Mouse (Mus musculus): Measurements from ENCODE around the gene Lrrfip2.

Gene Lrrfip2

DNA sequence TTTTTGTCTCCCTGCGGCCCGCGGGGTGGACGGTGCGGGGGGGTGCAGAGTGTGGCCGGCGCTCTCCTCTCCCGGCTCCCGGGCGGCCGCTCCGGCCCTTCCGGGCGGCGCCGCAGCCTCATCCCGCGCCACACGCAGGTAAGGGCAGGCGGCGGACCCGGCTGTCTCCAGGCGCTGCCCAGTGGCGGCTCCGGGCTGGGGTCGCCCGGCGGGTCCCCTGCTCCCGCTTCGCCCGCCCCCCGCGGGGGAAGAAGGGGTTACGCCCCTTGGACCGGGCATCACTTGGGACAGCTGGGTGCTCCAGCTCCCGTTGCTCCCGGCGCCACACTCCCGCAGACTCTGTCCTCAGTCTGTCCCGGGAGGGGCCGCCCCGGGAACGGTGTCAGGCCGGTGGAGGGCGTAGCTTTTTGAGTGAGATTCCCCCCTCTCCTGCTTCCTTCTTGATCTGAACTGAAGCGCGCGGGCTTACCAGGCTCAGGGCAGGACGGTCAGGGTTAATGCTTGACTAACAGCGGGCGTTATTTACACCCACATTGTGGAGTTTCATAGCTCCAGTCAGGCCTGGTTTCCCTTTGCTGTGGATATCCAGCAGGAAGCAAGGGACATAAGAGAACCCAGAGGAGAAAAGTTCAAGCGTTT is 979 bp downstream of the Lrrfip2 start:
- peak; percentile 31 to 32 for DNase-seq (ENCODE audit: low spot score in 2 of 2)

DNA sequence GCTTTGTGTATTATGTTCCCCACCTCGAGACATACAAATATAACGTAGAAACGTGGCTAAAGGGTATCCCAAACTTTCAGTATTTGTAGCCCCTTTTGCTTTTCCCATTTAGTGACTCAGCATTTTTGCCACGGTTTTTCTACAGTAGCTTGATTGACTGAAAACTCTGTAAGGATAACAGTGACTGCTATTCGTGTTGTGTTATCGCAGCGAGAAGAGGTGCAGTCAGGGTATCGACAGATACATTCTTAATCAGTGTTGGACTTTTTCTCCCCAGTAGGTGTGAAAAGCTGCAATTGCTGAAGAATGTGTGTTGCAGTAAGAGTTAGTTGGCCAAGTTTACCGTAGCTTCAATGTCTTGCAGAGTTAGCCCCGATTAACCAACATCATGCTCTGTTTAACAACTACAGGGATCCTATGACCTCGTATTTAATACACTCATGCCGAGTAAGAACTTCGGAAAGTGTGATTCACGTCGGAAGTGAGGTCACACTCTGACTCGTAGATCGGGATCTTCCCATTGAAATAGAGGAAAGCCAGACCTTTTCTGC is 1.6 kb downstream of the Lrrfip2 start:
- no peak for DNase-seq (ENCODE audit: low spot score in 2 of 2)

DNA sequence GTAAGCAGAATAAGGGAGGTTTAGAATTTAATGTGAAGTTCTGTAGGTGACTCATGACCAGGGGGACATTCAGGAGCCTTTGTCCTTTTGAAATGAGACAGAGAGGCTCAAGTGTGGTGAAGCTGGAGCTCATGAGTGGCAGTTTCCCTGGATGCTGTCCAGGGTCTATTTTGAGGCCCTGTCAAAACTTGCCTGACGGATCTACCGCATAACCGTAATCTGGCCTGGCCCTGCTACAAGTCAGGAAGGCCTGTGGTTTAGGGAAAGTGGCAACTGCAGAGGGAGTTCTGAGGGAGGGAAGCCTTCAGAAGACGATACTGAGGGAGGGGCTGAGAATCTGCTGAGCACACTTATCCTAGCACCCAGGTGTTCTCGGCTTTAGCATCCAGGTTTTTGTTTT is 5.1 kb downstream of the Lrrfip2 start:
- no peak for DNase-seq (ENCODE audit: low spot score in 2 of 2)

DNA sequence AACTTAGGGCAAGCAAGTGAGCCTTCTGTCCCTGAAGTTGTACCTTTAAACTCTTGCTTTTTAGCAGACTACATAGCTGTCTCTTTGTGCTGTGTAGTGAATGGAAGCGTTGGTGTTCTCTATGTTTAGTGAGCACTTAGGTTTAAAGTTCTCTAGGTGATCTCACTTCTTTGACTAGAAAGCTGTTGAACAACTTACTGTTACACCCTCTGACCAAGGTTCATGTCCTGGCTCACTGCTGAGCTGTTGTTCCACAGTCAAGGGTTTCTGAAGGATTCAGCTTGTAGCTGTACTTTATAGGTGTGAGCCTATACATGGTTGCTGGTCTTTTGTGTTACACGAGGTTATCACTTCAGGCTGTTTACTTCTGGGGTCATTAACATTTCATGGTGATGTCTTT is 5.9 kb downstream of the Lrrfip2 start:
- no peak for DNase-seq (ENCODE audit: low spot score in 2 of 2)

DNA sequence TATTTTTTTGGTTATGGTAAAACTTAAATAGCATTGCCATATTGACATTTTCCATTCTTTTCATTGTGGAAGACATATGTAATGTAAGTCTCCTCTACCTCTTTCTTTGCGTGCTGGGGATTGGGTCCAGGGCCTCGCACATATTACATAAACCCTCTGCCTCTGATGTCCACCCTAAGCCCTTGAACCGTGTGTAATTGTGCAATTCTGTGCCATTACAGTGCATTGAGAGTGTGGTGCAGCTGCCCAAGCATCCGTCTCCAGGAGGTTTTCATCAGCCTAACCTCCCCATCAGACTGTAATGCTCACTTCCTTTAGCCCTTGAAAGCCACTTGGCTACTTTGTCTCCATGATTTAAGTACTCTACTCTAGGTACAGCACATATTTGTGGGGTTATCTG is 7.0 kb downstream of the Lrrfip2 start:
- no peak for DNase-seq (ENCODE audit: low spot score in 2 of 2)

DNA sequence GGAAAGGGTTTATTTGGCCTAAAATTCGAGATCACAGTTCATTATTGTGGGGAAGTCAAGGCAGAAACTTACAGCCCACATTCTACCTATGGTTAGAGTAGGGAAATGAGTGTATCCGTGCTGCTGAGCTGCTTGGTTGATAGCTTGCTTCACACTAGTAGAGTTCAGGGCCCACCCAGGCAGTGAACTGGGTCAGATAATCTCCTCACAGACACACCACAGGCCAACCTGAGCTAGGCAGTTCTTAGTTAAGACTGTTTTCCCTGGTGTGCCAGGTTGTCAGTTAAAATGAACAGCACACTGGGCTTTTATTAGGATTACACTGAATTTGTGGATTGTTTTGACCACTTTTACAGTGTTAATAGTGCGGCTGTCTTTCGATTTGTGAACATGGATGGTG is 9.3 kb downstream of the Lrrfip2 start:
- DNase-seq (ENCODE audit: low spot score in 2 of 2) = no peak

DNA sequence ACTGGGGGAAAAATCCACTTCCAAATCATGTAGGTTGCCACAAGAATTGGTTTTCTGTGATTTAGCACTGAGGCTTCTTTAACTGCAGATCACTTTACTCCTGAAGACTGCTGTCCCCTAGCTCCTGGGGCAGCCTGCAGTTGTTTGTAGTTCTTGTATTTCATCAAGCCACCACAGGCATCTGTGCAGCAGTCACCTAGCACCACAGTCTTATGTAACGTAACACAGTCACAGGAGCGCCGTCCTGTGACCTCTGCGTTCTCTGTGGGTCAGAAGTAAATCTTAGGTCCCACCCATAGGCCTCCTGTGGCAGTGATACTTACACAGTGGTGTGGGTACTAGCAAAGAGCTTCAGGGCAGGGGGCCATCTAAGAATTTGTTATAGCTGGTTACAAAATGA is 10.4 kb downstream of the Lrrfip2 start:
- no peak for DNase-seq (ENCODE audit: low spot score in 2 of 2)

DNA sequence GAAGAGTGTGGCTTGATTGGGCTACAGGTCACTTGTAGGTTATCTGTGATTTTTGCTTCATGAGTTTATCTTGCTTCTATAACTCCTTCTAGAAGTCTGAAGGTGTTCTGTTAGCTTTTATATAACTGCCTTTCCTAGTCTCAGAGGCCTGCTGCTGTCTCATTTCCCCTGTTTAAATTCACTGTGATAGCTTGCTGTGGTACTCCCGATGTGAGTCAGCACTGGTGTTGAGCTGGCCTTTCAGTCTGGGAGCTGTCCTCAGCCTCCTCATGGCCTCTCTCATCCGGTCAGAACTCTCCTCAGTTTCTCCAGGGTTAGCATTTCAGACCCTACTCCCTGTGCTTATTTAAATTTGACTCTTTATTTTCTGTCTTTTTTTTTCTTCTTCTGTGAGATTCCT is 12.7 kb downstream of the Lrrfip2 start:
- no peak for DNase-seq (ENCODE audit: low spot score in 2 of 2)

DNA sequence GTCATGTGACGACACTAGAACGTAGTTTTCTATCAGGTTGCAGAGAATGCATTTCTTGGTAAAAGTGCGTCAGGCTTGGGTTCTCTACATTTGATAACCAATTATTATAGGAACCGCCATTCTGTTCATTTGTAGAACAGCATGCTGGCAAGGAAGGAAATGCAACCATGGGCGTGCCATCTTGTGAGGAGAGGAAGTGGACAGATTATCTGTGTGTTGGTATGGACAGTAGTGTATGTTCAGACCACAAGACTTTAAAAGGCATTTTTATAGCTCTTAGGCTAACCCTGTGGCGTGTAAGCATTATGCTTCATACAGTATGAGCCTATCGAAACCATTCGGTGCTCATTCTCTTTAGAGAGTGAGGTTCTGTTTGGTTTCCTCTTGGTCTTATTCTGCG is 20.8 kb downstream of the Lrrfip2 start:
- no peak for DNase-seq (ENCODE audit: low spot score in 2 of 2)

DNA sequence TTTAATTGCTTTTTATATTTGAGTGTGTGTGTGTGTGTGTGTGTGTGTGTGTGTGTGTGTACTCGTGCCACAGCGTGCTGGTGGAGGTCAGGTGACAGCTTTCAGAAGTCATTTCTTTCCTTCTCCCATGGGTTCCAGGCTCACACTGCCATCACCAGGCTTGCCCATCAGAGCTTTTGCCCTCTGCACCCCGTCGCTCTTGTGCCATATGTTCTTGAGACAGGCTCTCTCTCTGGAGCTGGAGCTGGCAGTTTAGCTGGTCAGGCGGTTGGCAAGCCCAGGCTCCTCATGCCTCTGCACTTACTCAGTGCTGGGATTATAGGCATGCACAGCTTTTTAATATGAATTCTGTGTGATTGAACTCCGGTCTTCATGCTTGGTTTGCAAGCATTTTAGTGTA is 25.3 kb downstream of the Lrrfip2 start:
- no peak for DNase-seq (ENCODE audit: low spot score in 2 of 2)

DNA sequence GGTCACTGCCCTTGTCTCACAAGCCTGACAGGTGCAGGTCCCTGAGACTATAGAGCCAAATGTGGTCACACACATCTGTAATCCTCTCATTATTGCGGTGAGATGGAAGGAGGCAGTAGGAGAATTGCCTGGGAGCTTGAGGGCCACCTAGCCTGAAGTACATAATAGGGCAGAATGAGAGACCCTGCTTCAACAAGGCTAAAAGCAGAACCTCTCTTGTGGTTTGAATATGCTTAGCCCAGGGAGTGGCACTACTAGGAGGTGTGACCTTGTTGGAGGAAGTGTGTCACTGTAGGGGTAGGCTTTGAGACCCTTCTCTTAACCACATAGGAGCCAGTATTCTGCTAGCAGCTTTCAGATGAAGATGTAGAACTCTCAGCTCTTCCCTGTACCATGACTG is 26.0 kb downstream of the Lrrfip2 start:
- no peak for DNase-seq (ENCODE audit: low spot score in 2 of 2)

DNA sequence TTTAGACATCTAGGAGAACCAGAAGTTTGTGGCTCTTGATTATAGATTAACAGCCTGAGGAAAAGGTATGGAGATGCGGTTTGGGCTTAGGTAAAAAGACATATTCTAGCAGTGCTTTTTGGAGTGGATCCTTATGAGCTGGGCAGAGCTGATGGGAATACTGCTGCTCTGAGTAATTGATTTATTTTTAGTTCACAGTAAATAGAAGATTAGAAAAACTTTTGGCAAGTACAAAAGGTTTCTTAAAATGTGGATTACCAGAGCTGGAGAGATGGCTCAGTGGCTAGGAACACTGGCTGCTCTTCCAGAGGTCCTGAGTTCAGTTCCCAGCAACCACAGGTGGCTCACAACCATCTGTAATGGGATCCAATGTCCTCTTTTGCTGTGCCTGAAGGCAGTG is 27.3 kb downstream of the Lrrfip2 start:
- no peak for DNase-seq (ENCODE audit: low spot score in 2 of 2)

DNA sequence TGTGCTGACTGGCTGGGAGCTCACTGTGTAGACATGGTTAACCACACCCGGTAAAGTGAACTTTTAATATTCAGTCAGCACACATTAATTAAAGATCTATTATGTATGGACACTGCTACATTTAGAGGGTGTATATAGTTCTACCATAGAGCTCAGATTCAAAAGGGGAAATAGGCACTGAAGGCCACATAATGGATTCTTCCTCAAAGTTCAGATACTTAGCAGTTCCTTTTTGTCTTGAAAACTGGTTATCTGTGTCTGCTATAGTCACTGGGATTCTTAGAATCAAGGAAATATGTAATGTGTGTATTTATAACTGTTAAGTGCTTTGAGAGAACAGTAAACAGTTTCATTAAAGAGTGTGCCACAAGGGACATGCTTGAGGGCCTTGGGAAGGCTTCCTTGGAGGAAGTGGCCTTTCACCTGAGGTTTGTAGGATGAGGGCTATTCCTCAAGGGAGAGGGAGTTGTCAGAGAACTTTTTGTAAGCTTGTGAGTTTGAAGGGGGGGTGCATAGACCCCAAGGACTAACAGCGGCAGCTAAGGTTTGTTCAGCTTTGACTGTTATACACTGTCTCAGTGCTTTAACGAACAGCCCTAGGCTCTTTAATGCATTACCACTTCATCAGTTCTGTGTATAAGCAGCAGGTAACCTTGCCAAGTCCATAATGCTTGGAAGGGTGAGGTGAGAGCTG is 28.3 kb downstream of the Lrrfip2 start:
- no peak for DNase-seq (ENCODE audit: low spot score in 2 of 2)

DNA sequence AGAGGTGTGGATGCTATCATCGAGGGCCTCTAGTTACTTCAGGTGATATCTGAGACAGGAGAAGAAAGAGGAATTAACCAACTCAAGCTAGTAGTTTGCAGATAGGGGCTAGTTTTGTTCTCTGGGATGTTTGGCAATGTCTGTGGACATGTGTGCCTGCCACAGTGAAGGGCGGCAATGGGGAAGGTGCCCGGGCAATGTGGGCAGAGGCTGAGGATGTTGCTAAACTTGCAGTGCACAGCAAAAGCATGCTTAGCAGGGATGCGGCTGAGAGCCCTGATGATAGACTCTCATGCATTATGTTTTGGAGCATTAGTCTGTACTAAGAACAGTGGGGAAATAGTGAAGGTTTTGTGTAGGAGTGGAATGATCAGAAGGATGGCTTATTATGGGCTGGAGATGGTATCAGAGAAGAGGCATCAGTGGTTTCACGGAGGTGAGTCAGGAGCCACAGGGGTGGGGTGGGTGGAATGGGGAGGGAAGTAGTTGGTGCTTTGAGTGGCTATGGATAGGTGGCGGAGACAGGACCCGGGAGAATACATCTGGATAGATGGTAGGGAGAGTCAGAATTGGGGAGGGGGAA is 28.9 kb downstream of the Lrrfip2 start:
- DNase-seq (ENCODE audit: low spot score in 2 of 2) = no peak

DNA sequence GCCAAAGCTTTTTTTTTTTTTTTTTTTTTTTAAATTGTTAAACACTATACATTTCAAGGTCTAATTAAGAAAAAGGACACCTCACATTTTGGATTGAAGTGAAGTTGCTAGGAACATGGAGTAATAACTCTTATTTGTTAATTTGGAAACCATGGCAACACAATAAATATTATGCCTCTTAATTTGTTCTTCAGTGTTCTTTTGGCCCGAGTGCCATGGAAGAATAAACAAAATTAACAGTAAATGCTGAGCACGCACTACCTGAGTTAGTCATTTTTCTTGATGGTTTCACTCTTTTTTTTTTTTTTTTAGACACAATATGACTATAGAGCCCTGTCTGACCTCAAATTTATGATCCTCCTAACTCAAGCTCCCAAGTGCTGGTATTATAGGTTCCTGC is 30.6 kb downstream of the Lrrfip2 start:
- no peak for DNase-seq (ENCODE audit: low spot score in 2 of 2)

DNA sequence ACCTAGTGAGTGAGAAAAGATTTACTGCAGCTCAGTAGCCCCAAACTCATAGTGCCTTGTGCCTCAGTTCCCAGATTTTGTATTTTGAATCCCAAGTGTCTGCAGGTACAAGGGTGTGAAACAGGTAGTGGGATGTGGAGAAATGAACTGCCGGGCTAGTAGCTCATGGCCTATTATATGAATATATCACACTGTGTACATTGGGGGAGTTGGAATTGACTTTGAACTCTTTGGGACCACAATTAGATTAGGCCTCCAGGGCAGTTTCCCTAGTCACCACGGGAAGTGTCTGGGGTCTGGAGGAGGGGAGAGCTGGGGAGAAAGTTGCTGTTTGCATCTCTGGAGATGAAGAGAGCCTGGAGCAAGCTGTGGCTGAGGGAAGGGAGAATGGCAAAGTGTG is 31.0 kb downstream of the Lrrfip2 start:
- DNase-seq (ENCODE audit: low spot score in 2 of 2) = no peak

DNA sequence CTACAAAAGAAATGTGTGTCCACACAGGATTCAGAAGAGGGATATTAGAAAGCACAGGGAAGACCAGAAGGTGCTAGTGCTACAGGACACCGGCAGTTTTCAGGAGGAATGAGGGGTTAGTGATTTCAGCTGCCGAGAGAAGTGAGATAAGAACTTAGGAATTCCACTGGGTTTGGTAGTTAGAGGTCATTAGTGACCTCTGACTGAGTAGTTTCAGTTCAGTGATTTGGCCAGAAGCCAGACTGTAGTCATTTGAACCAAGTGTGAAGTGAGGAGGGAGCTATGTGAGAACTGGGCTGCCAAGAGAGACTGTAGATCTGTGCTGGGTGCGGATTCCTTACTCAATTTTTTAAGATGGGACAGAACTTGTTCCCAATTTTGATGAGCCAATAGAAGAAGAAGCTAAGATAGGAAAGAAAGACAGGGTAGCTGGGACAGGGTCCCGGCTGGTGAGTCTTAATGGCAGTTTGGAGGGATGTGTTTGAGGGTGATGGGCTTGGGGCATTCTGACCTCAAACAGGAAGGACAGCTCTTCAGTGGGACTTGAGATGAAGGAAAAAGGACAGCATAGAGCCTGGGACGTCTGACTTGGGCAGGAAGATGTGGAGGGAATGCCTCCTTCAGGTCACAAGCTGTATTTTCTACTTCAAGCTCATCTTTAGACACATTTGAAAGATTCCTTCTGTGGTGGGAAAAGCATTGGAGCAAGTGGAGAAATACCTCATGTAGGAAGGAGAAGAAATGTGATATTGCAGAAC is 32.0 kb downstream of the Lrrfip2 start:
- DNase-seq (ENCODE audit: low spot score in 2 of 2) = no peak

DNA sequence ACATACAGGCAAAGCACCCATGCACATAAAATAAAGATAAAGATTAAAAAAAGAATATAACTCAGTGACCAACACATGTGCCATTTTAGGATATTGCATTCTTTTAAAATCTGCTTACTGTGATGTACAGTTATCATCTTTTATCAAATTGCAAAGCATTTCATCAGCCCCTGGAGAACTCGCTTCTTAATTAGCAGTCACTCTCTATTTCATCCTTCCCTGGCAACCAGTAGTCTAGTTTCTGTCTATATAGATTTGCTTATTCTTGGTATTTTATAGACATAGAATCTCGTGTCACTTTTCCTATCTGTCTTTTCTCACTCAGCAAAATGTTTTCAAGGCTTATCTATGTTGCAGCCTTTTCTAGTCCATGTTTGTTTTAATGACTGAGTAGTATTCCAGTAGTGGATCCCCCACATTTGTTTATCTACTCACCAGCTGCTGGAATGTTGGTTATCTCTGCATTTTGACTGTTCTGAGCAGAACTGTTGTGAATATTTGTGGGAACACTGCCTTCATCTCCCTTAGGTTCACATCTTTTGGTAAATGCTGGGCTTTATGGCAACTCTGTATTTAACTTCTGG is 35.0 kb downstream of the Lrrfip2 start:
- DNase-seq (ENCODE audit: low spot score in 2 of 2) = no peak

DNA sequence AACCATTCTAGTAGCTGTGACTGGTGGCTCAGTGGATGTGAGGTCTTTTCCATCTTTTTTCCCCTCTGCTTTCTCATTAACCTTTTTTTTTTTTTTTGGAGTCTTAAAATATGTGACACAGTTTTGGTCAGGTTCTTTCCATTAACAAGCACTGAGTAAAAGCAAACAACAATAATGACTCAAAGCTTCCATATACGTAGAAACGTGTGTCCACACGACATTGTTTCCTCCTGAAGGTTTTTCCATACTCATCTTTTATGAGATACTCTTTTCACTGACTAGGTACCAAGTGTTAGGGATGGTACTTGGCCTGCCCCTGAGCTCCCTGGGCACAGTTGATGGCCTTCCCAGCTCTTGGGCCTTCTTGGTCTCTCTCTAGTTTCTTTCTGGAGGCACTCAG is 35.6 kb downstream of the Lrrfip2 start:
- DNase-seq (ENCODE audit: low spot score in 2 of 2) = no peak

DNA sequence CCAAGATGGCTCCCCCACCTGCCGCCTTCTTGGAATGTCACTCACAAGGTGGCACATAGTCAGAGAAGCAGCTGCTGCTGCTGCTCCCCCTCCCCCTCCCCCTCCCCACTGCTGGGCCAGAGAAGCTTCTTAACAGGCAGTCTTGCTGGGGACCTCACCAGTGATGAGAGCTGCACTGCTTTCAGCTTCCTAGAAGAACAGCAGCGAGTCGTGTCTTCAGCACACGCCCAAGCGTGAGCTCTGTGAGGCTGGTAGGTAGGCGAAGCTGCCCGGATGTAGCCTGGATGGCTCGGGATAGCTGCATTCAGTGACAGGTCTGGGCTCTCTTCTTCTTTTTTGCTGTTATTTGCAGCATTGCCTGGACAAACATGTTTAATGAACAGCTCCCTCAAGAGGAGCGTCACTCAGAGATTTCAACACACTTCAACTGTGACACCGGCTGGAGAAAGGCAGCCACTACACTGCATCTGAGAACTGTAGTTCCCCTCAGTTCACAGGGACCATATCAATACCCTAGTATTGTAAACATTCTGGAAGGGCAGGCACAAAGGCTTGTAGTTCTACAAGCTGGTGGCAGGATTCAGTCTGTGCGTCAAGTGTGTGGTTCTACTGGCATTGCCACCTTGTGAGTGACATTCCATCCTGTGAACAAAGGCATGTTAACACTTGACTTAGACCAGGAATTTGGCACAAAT is 38.5 kb downstream of the Lrrfip2 start:
- no peak for DNase-seq (ENCODE audit: low spot score in 2 of 2)

DNA sequence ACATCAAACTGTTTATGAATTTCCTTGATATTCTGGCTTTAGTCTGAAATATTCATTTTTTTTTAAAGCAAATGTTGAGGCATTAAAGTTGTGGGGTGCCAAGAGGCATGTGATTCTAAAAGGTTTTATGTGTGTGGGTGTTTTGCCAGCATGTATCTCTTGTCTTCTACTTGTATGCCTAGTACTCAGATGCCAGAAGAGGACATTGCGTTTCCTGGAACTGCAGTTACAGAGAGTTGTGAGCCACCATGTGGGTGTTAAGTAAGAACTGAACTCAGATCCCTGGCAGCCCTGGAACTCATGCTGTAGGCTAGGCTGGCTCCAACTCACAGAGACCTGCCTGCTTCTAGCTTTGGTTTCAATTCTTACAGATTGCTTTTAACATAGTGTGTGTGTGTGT is 42.2 kb downstream of the Lrrfip2 start:
- no peak for DNase-seq (ENCODE audit: low spot score in 2 of 2)

DNA sequence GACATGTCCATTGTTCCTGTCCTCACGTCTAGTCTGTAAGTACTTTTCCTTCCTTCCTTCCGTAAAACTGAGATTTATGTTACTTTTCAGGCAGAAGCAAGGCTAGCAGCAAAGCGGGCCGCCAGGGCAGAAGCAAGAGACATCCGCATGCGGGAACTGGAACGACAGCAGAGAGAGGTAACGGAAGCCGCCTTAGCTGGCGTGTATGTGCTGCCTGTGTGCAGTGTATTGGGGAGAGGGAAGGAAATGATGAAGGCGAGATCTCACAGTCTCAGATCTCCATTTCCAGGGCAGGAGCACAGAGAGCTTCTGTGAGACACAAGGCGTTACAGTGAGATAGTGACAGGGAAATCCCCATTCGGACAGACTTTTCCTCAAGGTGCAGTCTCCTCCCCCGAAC is 43.8 kb downstream of the Lrrfip2 start:
- DNase-seq (ENCODE audit: low spot score in 2 of 2) = no peak
